22 mouse cellular contexts compared by ENCODE assay signal in the genomic region with DNA sequence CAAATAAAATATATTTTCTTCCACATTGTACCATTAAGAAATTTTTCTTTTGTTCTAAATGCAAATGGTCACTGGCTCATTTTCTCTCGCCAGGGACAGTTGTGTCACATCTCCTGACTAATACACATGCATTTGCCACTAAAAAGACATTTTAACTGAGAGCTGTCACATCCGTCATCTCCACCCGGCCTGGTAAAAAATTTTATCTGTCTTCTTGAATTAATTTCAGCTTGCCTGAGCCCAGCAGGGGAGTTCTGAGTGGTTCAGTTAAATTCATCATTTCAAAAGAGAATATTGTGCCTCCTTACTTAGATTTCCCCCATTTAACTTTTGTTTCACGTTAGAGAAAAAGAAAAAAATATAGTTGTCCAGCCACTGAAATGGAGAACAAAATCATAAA.
DNase-seq lines count a peak whose midpoint lies in the region; ATAC-seq and TF ChIP-seq lines count a peak whose summit lies in the region.
"Had no signal": no experiment of that assay in that cellular context is flagged by ENCODE, and none has a peak within 500 bp of the region (broad histone marks: within the 10 kb centered on the region; RNA-seq: fewer than 3 reads in every experiment).

No protein-coding gene starts in this region.

- DNase-seq in cerebellum, postnatal 14 days: peak; percentile 86
- DNase-seq in cerebellum, adult 9-11 months: no peak
- no peak for DNase-seq in forebrain, postnatal 0 days
- DNase-seq in midbrain, embryonic 14.5 days: peak; percentile 53
- no peak for DNase-seq in midbrain, embryonic 10.5 days (ENCODE audit: low spot score)
- peak; percentile 83 for DNase-seq in retina, embryonic 14.5 days (ENCODE audit: low spot score)
- DNase-seq in thymus, postnatal 4 days: no peak
- DNase-seq: adrenal gland, adult 2 months; adrenal gland, postnatal 36 days; cerebellum, adult 18-20 months; gastrocnemius, adult 2 months; gastrocnemius, postnatal 25 days; kidney, adult 8-10 months had no signal

- no peak overlapping the region for H3K4me3 ChIP-seq in forebrain, embryonic 12.5 days (replicated peaks)
- H3K4me3 ChIP-seq in forebrain, postnatal 0 days (ENCODE audit: low read depth, low read length): no peak overlapping the region
- no peak overlapping the region for H3K4me3 ChIP-seq in midbrain, embryonic 14.5 days (replicated peaks; ENCODE audit: low read depth, low read length)
- H3K4me3 ChIP-seq in midbrain, embryonic 10.5 days: no peak overlapping the region
- H3K4me3 ChIP-seq: embryonic facial prominence, embryonic 13.5 days; forebrain, embryonic 15.5 days; gastrocnemius, adult 2 months; heart, embryonic 12.5 days; hindbrain, embryonic 10.5 days; hindbrain, embryonic 15.5 days had no signal

- H3K9me3 ChIP-seq in forebrain, embryonic 12.5 days: no peaks in the 10 kb centered on the region
- H3K9me3 ChIP-seq in forebrain, postnatal 0 days (ENCODE audit: low read length): no peaks in the 10 kb centered on the region
- H3K9me3 ChIP-seq in midbrain, embryonic 14.5 days (ENCODE audit: control insufficient read depth, low read length): no peaks in the 10 kb centered on the region
- no peaks in the 10 kb centered on the region for H3K9me3 ChIP-seq in midbrain, embryonic 10.5 days (replicated peaks)
- H3K9me3 ChIP-seq: embryonic facial prominence, embryonic 13.5 days; forebrain, embryonic 15.5 days; heart, embryonic 12.5 days; hindbrain, embryonic 10.5 days; hindbrain, embryonic 15.5 days had no signal

- peaks cover 8% of the 10 kb centered on the region; the same call in 1 of the 2 replicates for H3K4me1 ChIP-seq in forebrain, embryonic 12.5 days
- no peaks in the 10 kb centered on the region for H3K4me1 ChIP-seq in forebrain, postnatal 0 days (ENCODE audit: insufficient read depth)
- peaks cover 19% of the 10 kb centered on the region; the same call in 1 of the 2 replicates for H3K4me1 ChIP-seq in midbrain, embryonic 14.5 days (ENCODE audit: control insufficient read depth, insufficient read depth, low read length)
- peaks cover 8% of the 10 kb centered on the region for H3K4me1 ChIP-seq in midbrain, embryonic 10.5 days
- H3K4me1 ChIP-seq: heart, embryonic 12.5 days had no signal

- no peak overlapping the region for H3K4me2 ChIP-seq in forebrain, embryonic 12.5 days
- H3K4me2 ChIP-seq in forebrain, postnatal 0 days (ENCODE audit: low read depth): no peak overlapping the region
- H3K4me2 ChIP-seq in midbrain, embryonic 14.5 days (ENCODE audit: low read length): no peak overlapping the region
- H3K4me2 ChIP-seq: embryonic facial prominence, embryonic 13.5 days; forebrain, embryonic 15.5 days; heart, embryonic 12.5 days; hindbrain, embryonic 15.5 days had no signal

- TF ChIP-seq CTCF in forebrain, postnatal 0 days (IDR thresholded peaks at IDR 0.05; ENCODE audit: low read depth): no peak

- H3K36me3 ChIP-seq in forebrain, embryonic 12.5 days (replicated peaks): no peaks in the 10 kb centered on the region
- H3K36me3 ChIP-seq in forebrain, postnatal 0 days (ENCODE audit: insufficient read depth): no peaks in the 10 kb centered on the region
- H3K36me3 ChIP-seq in midbrain, embryonic 14.5 days (ENCODE audit: control insufficient read depth, insufficient read depth, low read length): no peaks in the 10 kb centered on the region
- no peaks in the 10 kb centered on the region for H3K36me3 ChIP-seq in midbrain, embryonic 10.5 days
- H3K36me3 ChIP-seq: embryonic facial prominence, embryonic 13.5 days; forebrain, embryonic 15.5 days; heart, embryonic 12.5 days; hindbrain, embryonic 10.5 days; hindbrain, embryonic 15.5 days had no signal

- no peak overlapping the region for H3K9ac ChIP-seq in forebrain, embryonic 12.5 days
- H3K9ac ChIP-seq in forebrain, postnatal 0 days: no peak overlapping the region
- H3K9ac ChIP-seq in midbrain, embryonic 14.5 days (replicated peaks; ENCODE audit: low read length): no peak overlapping the region
- H3K9ac ChIP-seq: embryonic facial prominence, embryonic 13.5 days; forebrain, embryonic 15.5 days; heart, embryonic 12.5 days; hindbrain, embryonic 15.5 days had no signal

- no peak overlapping the region for H3K27ac ChIP-seq in forebrain, embryonic 12.5 days
- no peak overlapping the region for H3K27ac ChIP-seq in forebrain, postnatal 0 days (ENCODE audit: low read depth, low read length)
- H3K27ac ChIP-seq in midbrain, embryonic 14.5 days (replicated peaks; ENCODE audit: low read depth, low read length): no peak overlapping the region
- no peak overlapping the region for H3K27ac ChIP-seq in midbrain, embryonic 10.5 days (replicated peaks)
- H3K27ac ChIP-seq: embryonic facial prominence, embryonic 13.5 days; forebrain, embryonic 15.5 days; gastrocnemius, adult 2 months; hindbrain, embryonic 10.5 days; hindbrain, embryonic 15.5 days had no signal

- WGBS in forebrain, embryonic 12.5 days: 41% methylated on average over 4 of the region's 4 CpGs
- 39% methylated on average over 4 of the region's 4 CpGs for WGBS in forebrain, postnatal 0 days
- 28% methylated on average over 4 of the region's 4 CpGs for WGBS in midbrain, embryonic 14.5 days
- WGBS in midbrain, embryonic 10.5 days: 69% methylated on average over 4 of the region's 4 CpGs

- 0 out of 2 replicates have a peak, but pooled peaks have one; percentile 57 for ATAC-seq in forebrain, embryonic 12.5 days (ENCODE audit: low FRiP score)
- no peak for ATAC-seq in forebrain, postnatal 0 days
- ATAC-seq in midbrain, embryonic 14.5 days (ENCODE audit: low FRiP score, low TSS enrichment): no peak
- ATAC-seq: forebrain, embryonic 15.5 days; inflammation-experienced regulatory T-cells, adult 6 months; intestine, postnatal 0 days; Patski had no signal

- H3K27me3 ChIP-seq in forebrain, embryonic 12.5 days: no peaks in the 10 kb centered on the region
- H3K27me3 ChIP-seq in forebrain, postnatal 0 days (ENCODE audit: insufficient read depth, low read length): no peaks in the 10 kb centered on the region
- no peaks in the 10 kb centered on the region for H3K27me3 ChIP-seq in midbrain, embryonic 14.5 days (ENCODE audit: control insufficient read depth, insufficient read depth, low read length)
- no peaks in the 10 kb centered on the region for H3K27me3 ChIP-seq in midbrain, embryonic 10.5 days (ENCODE audit: low read depth, poor library complexity, severe bottlenecking)
- H3K27me3 ChIP-seq: embryonic facial prominence, embryonic 13.5 days; forebrain, embryonic 15.5 days; heart, embryonic 12.5 days; hindbrain, embryonic 15.5 days; Patski had no signal

Comparison
In these comparisons a context has a peak if more than half of its experiments do, and no peak if none do; other contexts are left out.
1. DNase-seq: peak in cerebellum, postnatal 14 days (2 of 2), midbrain, embryonic 14.5 days (single experiment) and retina, embryonic 14.5 days (single experiment); none in cerebellum, adult 9-11 months (single experiment), forebrain, postnatal 0 days (single experiment), midbrain, embryonic 10.5 days (single experiment) and thymus, postnatal 4 days (single experiment).